Comparison of ENCODE assay signal across 9 mouse cellular contexts in genomic region chr5:77464851-77465548, GRCm38 (mm10). TPM values are rescaled to one million over a fixed set of nuclear protein-coding genes. Genes with fewer than 3 reads are reported as not detected.
DNase-seq lines count a peak whose midpoint lies in the region; ATAC-seq and TF ChIP-seq lines count a peak whose summit lies in the region.
"Had no signal": no experiment of that assay in that cellular context is flagged by ENCODE, and none has a peak within 500 bp of the region (broad histone marks: within the 10 kb centered on the region; RNA-seq: fewer than 3 reads in every experiment).

No protein-coding gene starts in this region.

- peaks cover 16% of the 10 kb centered on the region for H3K4me1 ChIP-seq in kidney, embryonic 15.5 days
- no peaks in the 10 kb centered on the region for H3K4me1 ChIP-seq in liver, adult 2 months (ENCODE audit: control insufficient read depth, insufficient read depth, low read length)
- H3K4me1 ChIP-seq: midbrain, embryonic 12.5 days had no signal

- H3K27me3 ChIP-seq in kidney, embryonic 15.5 days: no peaks in the 10 kb centered on the region
- no peaks in the 10 kb centered on the region for H3K27me3 ChIP-seq in liver, adult 2 months (ENCODE audit: control insufficient read depth, insufficient read depth, low read length)
- H3K27me3 ChIP-seq: midbrain, embryonic 12.5 days had no signal

- no peak overlapping the region for H3K27ac ChIP-seq in kidney, embryonic 15.5 days
- no peak overlapping the region for H3K27ac ChIP-seq in liver, adult 2 months (replicated peaks; ENCODE audit: insufficient read depth, low read depth, low read length)
- H3K27ac ChIP-seq: midbrain, embryonic 12.5 days had no signal

- intact Hi-C loops in heart, postnatal 36 days (cut with DNase I): loop anchor here (5.0 kb wide), 2 partner anchors 58 to 342 kb away; partner anchors contain the start of gene Igfbp7

- H3K79me2 ChIP-seq in liver, adult 2 months (ENCODE audit: control insufficient read depth, insufficient read depth, low read length): no peaks in the 10 kb centered on the region

- H3K36me3 ChIP-seq in kidney, embryonic 15.5 days: no peaks in the 10 kb centered on the region
- H3K36me3 ChIP-seq in liver, adult 2 months (ENCODE audit: control insufficient read depth, insufficient read depth, low read length): no peaks in the 10 kb centered on the region
- H3K36me3 ChIP-seq: midbrain, embryonic 12.5 days had no signal

- DNase-seq in kidney, adult 18-20 months: peak; percentile 82
- DNase-seq in brain, embryonic 14.5 days (ENCODE audit: low read depth): peak; percentile 42
- peak; percentile 21 for DNase-seq in fibroblast of lung, adult 2 months (ENCODE audit: low read depth)
- DNase-seq in heart, postnatal 36 days: peak; percentile 71 to 85
- peak; percentile 19 for DNase-seq in liver, adult 2 months (ENCODE audit: extremely low read depth, low read depth, low spot score)
- DNase-seq in ovary, postnatal 14 days (ENCODE audit: low spot score): peak; percentile 58
- DNase-seq in thymus, postnatal 4 days: peak; percentile 91

- no peak overlapping the region for H3K4me3 ChIP-seq in kidney, embryonic 15.5 days (replicated peaks)
- H3K4me3 ChIP-seq in liver, adult 2 months (ENCODE audit: insufficient read depth, low read depth, low read length): no peak overlapping the region
- H3K4me3 ChIP-seq: midbrain, embryonic 12.5 days had no signal

- no peak overlapping the region for H3K9ac ChIP-seq in kidney, embryonic 15.5 days
- H3K9ac ChIP-seq in liver, adult 2 months (ENCODE audit: low read depth, low read length): 0 out of 2 replicates have a peak overlapping the region, but pooled peaks have one; percentile 4
- H3K9ac ChIP-seq: midbrain, embryonic 12.5 days had no signal

- no peaks in the 10 kb centered on the region for H3K9me3 ChIP-seq in kidney, embryonic 15.5 days (replicated peaks)
- H3K9me3 ChIP-seq: midbrain, embryonic 12.5 days had no signal

- 60% methylated on average over 19 of the region's 19 CpGs for WGBS in kidney, embryonic 15.5 days
- 50% methylated on average over 19 of the region's 19 CpGs for WGBS in liver, adult 2 months

- no peak; the same call in 1 of the 2 replicates for ATAC-seq in kidney, embryonic 15.5 days (replicated peaks; ENCODE audit: low FRiP score)

- H3K4me2 ChIP-seq in kidney, embryonic 15.5 days: no peak overlapping the region
- H3K4me2 ChIP-seq: midbrain, embryonic 12.5 days had no signal

- TF ChIP-seq POLR2A in brain, embryonic 14.5 days (IDR thresholded peaks at IDR 0.05; ENCODE audit: borderline replicate concordance, extremely low read depth, insufficient read depth, insufficient read length, poor library complexity, severe bottlenecking): no peak
- no peak for TF ChIP-seq POLR2A in liver, adult 2 months (IDR thresholded peaks at IDR 0.05; ENCODE audit: extremely low read depth, insufficient read depth, low read length)

- TF ChIP-seq CTCF in brain, embryonic 14.5 days (IDR thresholded peaks at IDR 0.05; ENCODE audit: borderline replicate concordance, extremely low read depth, insufficient read depth, insufficient read length): peak; percentile 66
- TF ChIP-seq CTCF in liver, adult 2 months (IDR thresholded peaks at IDR 0.05; ENCODE audit: low read depth, low read length): peak; percentile 84

RNA-seq across cellular contexts. Expression of gene Igfbp7, which starts 57.2 kb away (rescaled TPM):
- 343 and 354 TPM in 2 replicates for polyA plus RNA-seq in kidney, embryonic 15.5 days (2015; fragmentation: Nextera tagmentation; extraction: Ambion mirVana)
- 73.2 and 74.8 TPM in 2 replicates for polyA plus RNA-seq in brain, embryonic 14.5 days (2012; rRNA removed)
- 100 to 1,000 TPM; 249 to 272 TPM for total RNA-seq in heart, postnatal 36 days (2021)
- total RNA-seq in liver, adult 2 months (2014; rRNA removed): 69.7 and 96.6 TPM in 2 replicates
- 336 and 387 TPM in 2 replicates for polyA plus RNA-seq in liver, adult 2 months (2012; rRNA removed)

Comparison
In these comparisons a context has a peak if more than half of its experiments do, and no peak if none do; other contexts are left out.
1. DNase-seq: peak in every context shown above with its lines; median percentile 91 in thymus, postnatal 4 days; 82 in kidney, adult 18-20 months; 78 in heart, postnatal 36 days; 58 in ovary, postnatal 14 days; 42 in brain, embryonic 14.5 days; 21 in fibroblast of lung, adult 2 months; 19 in liver, adult 2 months.